Mouse (Mus musculus) heart, embryonic 13.5 days (tissue): Measurements from ENCODE around the gene Asf1b. TPM values are rescaled to one million over a fixed set of nuclear protein-coding genes. Genes with fewer than 3 reads are reported as not detected.
"Not testable (repeated sequence)": the region's sequence is repeated elsewhere in the genome, so short reads cannot be mapped to it uniquely, and the experiment has no call there.

Source experiments
- ATAC-seq: fragments of 200-750 bp; cut with Nextera tagmentation; 2 replicates; pipeline ENCODE4 v1.8.0; 2017; ENCODE audit warnings: moderate TSS enrichment; ENCODE audit not compliant: insufficient number of reproducible peaks, low FRiP score, low TSS enrichment; ENCODE audit errors: extremely low read depth
- H3K27ac ChIP-seq: fragments of 300-500 bp; sonication (generic); replicated peaks from 2 replicates; pipeline ENCODE4 v1.5.1; 2015; ENCODE audit warnings: moderate library complexity, mild to moderate bottlenecking, inconsistent platforms
- H3K27me3 ChIP-seq: fragments of 300-500 bp; sonication (generic); replicated peaks from 2 replicates; pipeline ENCODE4 v1.6.1; 2015; ENCODE audit warnings: mild to moderate bottlenecking, inconsistent platforms
- H3K36me3 ChIP-seq: fragments of 300-500 bp; sonication (generic); 2 replicates; pipeline ENCODE4 v1.6.1; 2015; ENCODE audit warnings: mild to moderate bottlenecking, inconsistent platforms
- H3K4me1 ChIP-seq: fragments of 300-500 bp; sonication (generic); 2 replicates; pipeline ENCODE4 v1.6.1; 2015; ENCODE audit warnings: inconsistent platforms
- H3K4me2 ChIP-seq: fragments of 300-500 bp; sonication (generic); 2 replicates; pipeline ENCODE4 v1.6.1; 2015; ENCODE audit warnings: inconsistent platforms, mild to moderate bottlenecking, moderate library complexity
- H3K4me3 ChIP-seq: fragments of 300-500 bp; sonication (generic); 2 replicates; pipeline ENCODE4 v1.5.1; 2015; ENCODE audit warnings: moderate library complexity, mild to moderate bottlenecking, inconsistent platforms
- H3K9ac ChIP-seq: fragments of 300-500 bp; sonication (generic); 2 replicates; pipeline ENCODE4 v1.6.1; 2015; ENCODE audit warnings: inconsistent platforms, mild to moderate bottlenecking, moderate library complexity
- H3K9me3 ChIP-seq: fragments of 300-500 bp; sonication (generic); 2 replicates; pipeline ENCODE4 v1.6.1; 2016; ENCODE audit warnings: inconsistent platforms
- WGBS: fragments of 180-500 bp; shearing (Covaris S2); methylation state at CpG from one replicate; pipeline ENCODE4 v1.1.7; 2015; ENCODE audit warnings: mixed read lengths; 5-methylcytosine and 5-hydroxymethylcytosine counted together
- microRNA counts: library from miRNA; unstranded; fragments of <30 nt; microRNA quantifications from one replicate; lab custom pipeline; 2016
- microRNA-seq: library from miRNA; unstranded; fragments of <30 nt; microRNA quantifications from one replicate; pipeline ENCODE4, GENCODE M21; 2016
- polyA plus RNA-seq: library from polyadenylated mRNA; unstranded; fragments of >200 nt; fragmentation: Nextera tagmentation; extraction: Ambion mirVana; gene quantifications from 2 replicates; pipeline ENCODE4 v1.2.1, GENCODE M21; 2015

Asf1b gene
- polyA plus RNA-seq, 1 experiment from 2014 or later: 57.0 TPM

DNA sequence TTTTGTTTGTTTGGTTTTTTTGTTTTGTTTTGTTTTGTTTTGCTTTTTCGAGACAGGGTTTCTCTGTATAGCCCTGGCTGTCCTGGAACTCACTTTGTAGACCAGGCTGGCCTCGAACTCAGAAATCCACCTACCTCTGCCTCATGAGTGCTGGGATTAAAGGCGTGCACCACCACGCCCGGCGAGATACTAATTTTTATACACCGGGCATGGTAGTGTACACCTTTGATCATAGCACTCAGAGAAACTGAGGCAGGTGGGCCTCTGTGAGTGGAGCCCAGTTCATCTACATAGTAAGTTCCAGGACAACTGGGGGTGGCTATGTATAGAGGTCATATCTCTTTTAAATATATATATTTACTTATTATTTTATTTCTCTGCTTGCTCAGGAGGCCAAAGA, 50.2 kb downstream of the Asf1b start:
- WGBS: 91% methylated on average over 7 of the region's 7 CpGs
- H3K27ac ChIP-seq, H3K9ac ChIP-seq, ATAC-seq, H3K4me3 ChIP-seq, H3K9me3 ChIP-seq: not testable (repeated sequence)
- Histone ChIP-seq H3K4me2 (peak overlapping the region; percentile 95; the same call in 1 of the 2 replicates), H3K27me3 (peaks cover 25% of the 10 kb centered on the region), H3K36me3 (peaks cover 22% of the 10 kb centered on the region), H3K4me1 (peaks cover 29% of the 10 kb centered on the region)

DNA sequence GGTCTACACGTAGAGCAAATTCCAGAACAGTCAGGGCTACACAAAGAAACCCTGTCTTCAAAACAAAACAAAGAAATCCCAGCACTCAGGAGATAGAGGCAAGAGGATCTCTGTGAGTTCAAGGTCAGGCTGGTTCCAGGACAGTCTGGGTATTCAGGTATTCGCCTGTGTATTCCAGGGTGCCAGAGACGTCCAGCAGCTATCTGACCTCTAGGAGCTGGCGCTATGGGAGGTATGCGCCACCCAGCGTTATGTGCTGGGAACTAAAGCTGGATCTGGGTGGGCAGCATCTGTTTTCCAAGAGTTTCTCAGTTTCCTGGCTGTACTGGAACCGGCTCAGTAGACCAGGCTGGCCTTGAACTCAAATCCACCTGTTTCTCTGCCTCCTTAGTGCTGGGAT, 53.1 kb downstream of the Asf1b start:
- Histone ChIP-seq H3K27ac (no peak overlapping the region), H3K4me2 (no peak overlapping the region), H3K4me3 (no peak overlapping the region), H3K27me3 (peaks cover 39% of the 10 kb centered on the region), H3K9me3 (no peaks in the 10 kb centered on the region), H3K9ac (no peak overlapping the region), H3K36me3 (no peaks in the 10 kb centered on the region), H3K4me1 (peaks cover 43% of the 10 kb centered on the region)
- 27% methylated on average over 7 of the region's 7 CpGs for WGBS
- no peak for ATAC-seq

DNA sequence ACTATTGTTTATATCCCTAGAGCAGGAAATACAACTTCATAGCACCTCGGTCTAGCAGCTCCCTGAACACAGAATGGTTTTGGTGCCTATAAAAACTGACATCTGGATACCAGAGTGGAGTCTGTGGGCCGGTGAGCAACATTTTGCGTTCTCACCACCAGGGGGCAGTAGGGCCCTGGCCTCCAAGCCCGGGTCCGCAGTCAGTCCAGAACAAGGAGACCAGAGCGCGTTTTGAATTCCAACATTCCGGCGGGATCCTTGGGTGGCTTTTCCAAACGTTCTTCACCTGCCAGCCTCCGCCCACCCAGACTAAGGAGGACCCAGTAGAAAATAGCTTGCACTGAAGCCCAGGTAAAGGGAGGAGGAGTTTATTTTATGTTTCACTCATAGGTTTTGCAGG, 54.6 kb downstream of the Asf1b start:
- H3K36me3 ChIP-seq: no peaks in the 10 kb centered on the region
- no peak overlapping the region; the same call in 1 of the 2 replicates for H3K4me3 ChIP-seq
- no peak overlapping the region for H3K9ac ChIP-seq
- no peak overlapping the region for H3K27ac ChIP-seq
- H3K4me2 ChIP-seq: peak overlapping the region; percentile 38
- WGBS: 3% methylated on average over 11 of the region's 11 CpGs
- H3K9me3 ChIP-seq: no peaks in the 10 kb centered on the region
- peaks cover 50% of the 10 kb centered on the region for H3K27me3 ChIP-seq
- H3K4me1 ChIP-seq: peaks cover 33% of the 10 kb centered on the region
- no peak for ATAC-seq

DNA sequence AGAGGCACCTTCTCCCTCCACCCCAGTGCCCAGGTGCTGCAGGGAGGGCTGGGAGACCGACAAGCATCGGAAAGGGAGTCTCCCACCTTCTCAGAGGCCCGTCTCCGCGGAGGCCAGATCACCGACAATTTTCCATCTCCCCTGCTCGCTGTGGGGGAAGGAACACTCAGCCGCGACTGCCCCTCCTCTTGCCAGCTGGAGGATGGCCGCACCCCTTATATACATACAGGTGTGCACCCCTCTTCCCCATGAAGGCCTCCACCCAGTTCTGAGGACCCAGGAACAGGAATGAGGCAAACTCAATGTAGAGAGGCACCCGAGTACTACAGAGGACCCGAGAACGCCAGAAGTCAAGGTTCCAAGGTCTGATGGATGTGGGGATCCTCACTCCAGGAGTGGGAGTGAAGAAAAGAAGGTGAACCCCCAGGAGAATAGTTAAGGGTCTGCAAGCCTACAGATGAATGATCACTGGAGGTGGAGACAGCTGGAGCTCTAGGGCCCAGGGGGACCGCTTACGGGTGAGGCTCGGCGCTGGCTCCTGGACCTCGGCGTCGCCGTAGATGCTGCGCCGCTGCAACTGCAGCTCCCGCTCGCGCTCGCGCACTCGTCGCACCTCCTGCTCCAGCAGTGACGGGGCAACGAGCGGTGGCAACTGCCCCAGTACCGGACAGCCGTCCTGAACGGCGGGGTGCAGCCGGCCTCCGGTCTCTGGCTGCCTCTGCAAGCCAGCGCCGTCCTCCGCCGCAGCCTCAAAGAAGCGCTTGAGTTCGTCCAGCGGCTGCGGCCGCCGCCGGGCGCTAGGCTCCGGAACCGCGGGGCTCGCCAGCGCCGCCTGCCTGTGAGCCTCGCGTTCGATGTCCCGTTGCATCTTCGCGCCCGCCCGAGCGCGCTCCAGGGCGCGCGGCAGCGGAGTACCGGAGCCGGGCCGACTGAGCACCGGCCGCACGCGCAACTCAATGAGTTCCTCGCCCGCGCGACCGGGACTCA, 55.6 kb downstream of the Asf1b start:
- Histone ChIP-seq H3K36me3 (no peaks in the 10 kb centered on the region), H3K4me2 (peak overlapping the region; percentile 97), H3K9me3 (peaks cover 2% of the 10 kb centered on the region; the same call in 1 of the 2 replicates), H3K9ac (peak overlapping the region; percentile 70), H3K4me1 (peaks cover 28% of the 10 kb centered on the region), H3K27ac (no peak overlapping the region), H3K4me3 (peak overlapping the region; percentile 60), H3K27me3 (peaks cover 50% of the 10 kb centered on the region)
- 2% methylated on average over 83 of the region's 83 CpGs for WGBS
- peak; percentile 30; the same call in 1 of the 2 replicates for ATAC-seq

DNA sequence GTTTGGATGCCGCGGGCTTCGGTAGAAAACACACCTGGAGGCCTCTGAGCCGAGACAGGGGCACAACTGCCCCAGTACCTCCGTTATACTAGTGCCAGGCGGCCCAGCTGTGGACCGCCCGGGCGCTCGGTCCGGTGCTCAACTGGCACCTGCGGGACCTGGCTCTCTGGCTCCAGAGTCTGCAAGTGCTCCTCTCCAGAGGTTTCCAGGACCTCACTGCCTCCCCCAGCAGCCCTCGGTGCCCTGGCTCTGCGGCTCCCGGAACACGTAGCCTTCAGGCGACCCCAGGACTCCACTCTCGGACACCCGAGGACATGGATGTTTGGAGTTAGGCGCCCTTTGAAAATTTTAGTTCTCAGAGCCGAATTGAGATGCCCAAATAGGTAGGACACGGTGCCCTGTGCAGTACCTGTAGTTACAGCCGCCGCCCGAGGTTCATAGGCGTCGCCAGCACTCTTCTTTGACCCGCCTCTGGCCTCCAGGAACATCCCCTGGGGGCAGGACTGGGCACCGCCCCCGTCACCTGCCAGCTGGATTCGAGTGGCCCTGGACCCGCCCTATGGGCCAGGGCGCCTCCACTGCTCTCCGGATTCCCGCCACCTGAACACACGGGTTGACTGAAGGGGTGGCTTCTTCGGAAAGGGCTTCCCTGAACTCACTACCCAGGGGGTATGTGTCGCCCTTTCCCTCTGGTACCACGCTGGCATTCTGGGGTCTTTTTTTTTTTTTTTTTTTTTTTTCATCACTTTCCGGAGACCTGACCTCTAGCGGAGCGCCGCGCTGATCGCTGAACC, 56.6 kb downstream of the Asf1b start, which contains the start of gene 2210011C24Rik:
TSS of gene 2210011C24Rik (minus strand) at position 467 of the 794 bp plus-strand sequence.
- under 1% methylated on average over 45 of the region's 45 CpGs for WGBS
- Histone ChIP-seq H3K27me3 (peaks cover 50% of the 10 kb centered on the region), H3K9me3 (peaks cover 6% of the 10 kb centered on the region; the same call in 1 of the 2 replicates), H3K4me3 (peak within 1 kb of the TSS; percentile 60), H3K27ac (no peak within 1 kb of the TSS), H3K4me2 (peak within 1 kb of the TSS; percentile 97), H3K9ac (peak within 1 kb of the TSS; percentile 70), H3K36me3 (no peaks in the 10 kb centered on the region), H3K4me1 (peaks cover 28% of the 10 kb centered on the region)
- ATAC-seq: no peak

DNA sequence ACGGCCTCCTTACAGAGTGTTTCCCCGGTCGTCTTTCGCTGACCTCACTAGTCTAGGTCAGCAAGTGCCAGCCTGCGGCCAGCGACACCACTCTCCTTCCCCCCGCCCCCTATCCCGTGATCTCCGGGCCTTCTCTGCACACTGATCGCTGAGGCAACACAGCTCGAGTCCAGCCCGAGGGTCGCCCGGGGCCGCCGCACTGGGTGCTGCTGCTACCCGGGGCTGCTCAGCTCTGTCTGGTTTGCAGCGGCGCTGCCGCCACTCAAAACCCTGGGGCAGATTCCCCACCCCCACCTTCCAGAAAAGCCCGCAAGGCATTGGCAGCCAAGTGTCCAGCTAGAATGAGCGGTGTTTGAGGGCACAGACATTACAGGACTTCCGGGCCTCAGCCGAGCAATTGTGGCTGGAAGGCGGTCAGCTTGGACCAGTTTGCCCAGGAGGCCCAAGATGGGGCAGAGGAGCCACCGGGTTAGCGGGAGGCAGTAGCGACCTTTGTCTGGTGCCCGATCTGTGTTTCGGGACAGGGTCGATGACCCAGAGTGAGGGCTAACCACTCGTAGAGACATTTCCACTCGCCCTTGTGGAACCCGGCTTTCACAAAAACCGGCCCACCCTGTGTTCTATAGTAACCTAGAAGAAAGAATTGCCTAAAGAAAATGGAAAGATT, 57.3 kb downstream of the Asf1b start:
- Histone ChIP-seq H3K27me3 (peaks cover 55% of the 10 kb centered on the region), H3K27ac (no peak overlapping the region), H3K9ac (peak overlapping the region; percentile 70), H3K4me3 (peak overlapping the region; percentile 60), H3K36me3 (no peaks in the 10 kb centered on the region), H3K4me1 (peaks cover 28% of the 10 kb centered on the region), H3K4me2 (peak overlapping the region; percentile 97), H3K9me3 (peaks cover 6% of the 10 kb centered on the region; the same call in 1 of the 2 replicates)
- WGBS: 14% methylated on average over 35 of the region's 35 CpGs
- no peak for ATAC-seq

DNA sequence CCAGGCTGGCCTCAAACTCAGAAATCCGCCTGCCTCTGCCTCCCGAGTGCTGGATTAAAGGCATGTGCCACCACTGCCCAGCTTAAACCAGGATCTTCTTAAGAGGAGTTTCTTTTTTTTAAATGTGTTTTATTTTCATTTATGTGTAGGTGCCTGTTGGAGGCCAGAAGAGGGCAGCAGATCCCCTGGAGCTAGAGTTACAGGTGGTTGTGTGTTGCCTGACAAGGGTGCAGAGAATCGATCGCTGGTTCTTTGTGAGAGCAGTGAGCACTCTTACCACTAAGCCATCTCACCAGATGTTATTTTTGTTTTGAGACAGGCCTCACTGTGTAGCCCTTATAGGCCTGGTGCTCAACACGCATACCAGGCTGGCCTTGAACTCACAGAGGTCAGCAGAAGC, 60.5 kb downstream of the Asf1b start:
- H3K36me3 ChIP-seq: no peaks in the 10 kb centered on the region
- H3K4me2 ChIP-seq: no peak overlapping the region
- ATAC-seq: no peak
- WGBS: 87% methylated on average over 5 of the region's 5 CpGs
- H3K9ac ChIP-seq: no peak overlapping the region
- no peak overlapping the region for H3K27ac ChIP-seq
- H3K4me3 ChIP-seq: no peak overlapping the region
- H3K27me3 ChIP-seq: peaks cover 60% of the 10 kb centered on the region
- H3K4me1 ChIP-seq: peaks cover 21% of the 10 kb centered on the region
- peaks cover 6% of the 10 kb centered on the region; the same call in 1 of the 2 replicates for H3K9me3 ChIP-seq

DNA sequence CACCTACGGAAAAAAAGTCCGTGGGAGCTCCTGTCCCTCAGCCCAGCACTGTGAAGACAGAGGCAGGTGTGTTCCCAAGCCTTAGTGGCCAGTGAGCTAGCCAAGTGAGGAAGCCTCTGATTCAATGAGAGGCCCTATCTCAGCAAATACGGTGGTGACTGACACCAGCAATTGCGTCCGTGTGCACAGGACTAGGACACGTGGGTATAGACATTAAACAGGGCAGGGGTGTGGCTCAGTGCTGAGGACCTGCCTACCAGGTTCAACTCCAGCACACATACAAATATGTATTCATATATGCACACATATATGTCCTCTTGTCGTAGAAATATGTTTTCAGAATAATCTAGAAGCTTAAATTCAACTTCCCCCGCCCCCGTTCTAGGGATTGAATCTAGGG, 64.4 kb downstream of the Asf1b start:
- Histone ChIP-seq H3K9ac (no peak overlapping the region), H3K4me1 (peaks cover 37% of the 10 kb centered on the region), H3K36me3 (no peaks in the 10 kb centered on the region), H3K4me2 (no peak overlapping the region), H3K27me3 (peaks cover 45% of the 10 kb centered on the region), H3K27ac (no peak overlapping the region), H3K4me3 (no peak overlapping the region), H3K9me3 (peaks cover 6% of the 10 kb centered on the region; the same call in 1 of the 2 replicates)
- WGBS: 72% methylated on average over 9 of the region's 9 CpGs
- no peak for ATAC-seq

MicroRNAs encoded within 50 kb of the gene (microRNA counts, 519-probe panel; counts per million panel counts)
- microRNA mmu-miR-1199 (lab: Ali Mortazavi, UCI): 209 counts per million, percentile 61 among the panel's probes with 10 or more counts

Small RNA genes lying within 50 kb of the gene (microRNA-seq; reads per million reads assigned to microRNA genes)
- gene Gm44330 (not detected), gene Gm44450 (not detected), gene Mir1199 (not detected), gene Mir8111 (1.2 reads per million)

Other genes starting within 250 kb of the Asf1b start
- gene Ddx39, start 240.3 kb upstream of the Asf1b start, polyA plus RNA-seq: 133 and 152 TPM in 2 replicates
- 25.0 and 28.4 TPM in 2 replicates for gene Adgre5, start 214.2 kb upstream of the Asf1b start, polyA plus RNA-seq
- gene Adgrl1, start 55.4 kb upstream of the Asf1b start, polyA plus RNA-seq: 8.5 and 8.7 TPM in 2 replicates
- 0.41 and 0.55 TPM in 2 replicates for gene Gm10644, start 302 bp upstream of the Asf1b start, polyA plus RNA-seq
- gene Prkaca, start 17.5 kb downstream of the Asf1b start, polyA plus RNA-seq: 197 and 206 TPM in 2 replicates
- gene Samd1, start 42.2 kb downstream of the Asf1b start, polyA plus RNA-seq: 4.8 and 5.7 TPM in 2 replicates
- 0.50 and 0.53 TPM in 2 replicates for gene 1700067K01Rik, start 46.0 kb downstream of the Asf1b start, polyA plus RNA-seq
- gene 2210011C24Rik, start 56.7 kb downstream of the Asf1b start, polyA plus RNA-seq: not detected in 2 replicates
- 1.2 and 1.6 TPM in 2 replicates for gene Palm3, start 66.0 kb downstream of the Asf1b start, polyA plus RNA-seq
- gene Il27ra, start 87.1 kb downstream of the Asf1b start, polyA plus RNA-seq: 4.6 and 5.4 TPM in 2 replicates
- 0.25 TPM in 1 of 2 replicates, not detected in the other for gene Rln3, start 89.5 kb downstream of the Asf1b start, polyA plus RNA-seq
- gene Gm10643, start 109.6 kb downstream of the Asf1b start, polyA plus RNA-seq: 0.86 and 0.93 TPM in 2 replicates
- gene Rfx1, start 111.3 kb downstream of the Asf1b start, polyA plus RNA-seq: 5.7 and 5.8 TPM in 2 replicates
- gene Dcaf15, start 149.3 kb downstream of the Asf1b start, polyA plus RNA-seq: 7.6 TPM in 2 replicates
- 0.06 and 0.12 TPM in 2 replicates for gene Podnl1, start 170.5 kb downstream of the Asf1b start, polyA plus RNA-seq
- gene Cc2d1a, start 192.4 kb downstream of the Asf1b start, polyA plus RNA-seq: 14.5 and 15.3 TPM in 2 replicates
- 0.82 and 0.88 TPM in 2 replicates for gene 4930432K21Rik, start 192.5 kb downstream of the Asf1b start, polyA plus RNA-seq
- 1.9 and 2.8 TPM in 2 replicates for gene Nanos3, start 229.7 kb downstream of the Asf1b start, polyA plus RNA-seq